Mouse (Mus musculus) forebrain, embryonic 12.5 days (tissue): ENCODE measurements around the gene Ltbp1. TPM values are rescaled to one million over a fixed set of nuclear protein-coding genes. Genes with fewer than 3 reads are reported as not detected.
A peak's percentile ranks its signal among the peaks of the same experiment; 100 is the strongest.

Experiments
- ATAC-seq: fragments of 200-750 bp; cut with Nextera tagmentation; 2 replicates; pipeline ENCODE4 v1.8.0; 2017; ENCODE audit warnings: moderate TSS enrichment; ENCODE audit not compliant: low FRiP score
- H3K27ac ChIP-seq: fragments of 300-500 bp; sonication (generic); 2 replicates; pipeline ENCODE4 v1.5.1; 2016; ENCODE audit warnings: mild to moderate bottlenecking
- H3K27me3 ChIP-seq: fragments of 300-500 bp; sonication (generic); 2 replicates; pipeline ENCODE4 v1.6.1; 2016; ENCODE audit warnings: mild to moderate bottlenecking
- H3K36me3 ChIP-seq: fragments of 300-500 bp; sonication (generic); replicated peaks from 2 replicates; pipeline ENCODE4 v1.6.1; 2016; ENCODE audit warnings: mild to moderate bottlenecking
- H3K4me1 ChIP-seq: fragments of 300-500 bp; sonication (generic); 2 replicates; pipeline ENCODE4 v1.6.1; 2016
- H3K4me2 ChIP-seq: fragments of 300-500 bp; sonication (generic); 2 replicates; pipeline ENCODE4 v1.6.1; 2016; ENCODE audit warnings: mild to moderate bottlenecking, moderate library complexity
- H3K4me3 ChIP-seq: fragments of 300-500 bp; sonication (generic); replicated peaks from 2 replicates; pipeline ENCODE4 v1.5.1; 2016; ENCODE audit warnings: mild to moderate bottlenecking
- H3K9ac ChIP-seq: fragments of 300-500 bp; sonication (generic); 2 replicates; pipeline ENCODE4 v1.6.1; 2016; ENCODE audit warnings: mild to moderate bottlenecking
- H3K9me3 ChIP-seq: fragments of 300-500 bp; sonication (generic); 2 replicates; pipeline ENCODE4 v1.6.1; 2016
- WGBS: fragments of 180-500 bp; shearing (Covaris S2); methylation state at CpG from one replicate; pipeline ENCODE4 v1.1.7; 2016; 5-methylcytosine and 5-hydroxymethylcytosine counted together
- polyA plus RNA-seq: library from polyadenylated mRNA; unstranded; fragments of >200 nt; fragmentation: Nextera tagmentation; extraction: Ambion mirVana; gene quantifications from 2 replicates; pipeline ENCODE4 v1.2.1, GENCODE M21; 2016

Ltbp1 gene
- polyA plus RNA-seq, 1 experiment from 2014 or later: 4.0 TPM

- peaks cover 5% of the 10 kb centered on the region; the same call in 1 of the 2 replicates for H3K4me1 ChIP-seq
- no peaks in the 10 kb centered on the region for H3K36me3 ChIP-seq
- WGBS: 85% methylated on average over 1 of the region's 1 CpGs
- no peaks in the 10 kb centered on the region for H3K9me3 ChIP-seq
- no peak overlapping the region for H3K4me3 ChIP-seq
- H3K4me2 ChIP-seq: no peak overlapping the region
- no peak overlapping the region for H3K27ac ChIP-seq
- H3K9ac ChIP-seq: no peak overlapping the region
- no peaks in the 10 kb centered on the region for H3K27me3 ChIP-seq
- ATAC-seq: no peak
Measured at GRCm38 (mm10) chr17:75304807-75305420, 299.5 kb downstream of the Ltbp1 start.

GRCm38 (mm10) chr17:75305714-75306113 is 300.3 kb downstream of the Ltbp1 start:
- no peaks in the 10 kb centered on the region for H3K9me3 ChIP-seq
- no peak overlapping the region for H3K4me2 ChIP-seq
- no peak overlapping the region for H3K9ac ChIP-seq
- no peaks in the 10 kb centered on the region for H3K36me3 ChIP-seq
- no peak overlapping the region for H3K27ac ChIP-seq
- H3K27me3 ChIP-seq: no peaks in the 10 kb centered on the region
- WGBS: 86% methylated on average over 1 of the region's 1 CpGs
- no peak for ATAC-seq
- H3K4me3 ChIP-seq: no peak overlapping the region
- peaks cover 5% of the 10 kb centered on the region; the same call in 1 of the 2 replicates for H3K4me1 ChIP-seq

GRCm38 (mm10) chr17:75307070-75308011 is 302.0 kb downstream of the Ltbp1 start:
- ATAC-seq: peak; percentile 64; the same call in 1 of the 2 replicates
- H3K9me3 ChIP-seq: no peaks in the 10 kb centered on the region
- peak overlapping the region; percentile 47 for H3K27ac ChIP-seq

GRCm38 (mm10) chr17:75317106-75317505 is 311.7 kb downstream of the Ltbp1 start:
- no peaks in the 10 kb centered on the region for H3K27me3 ChIP-seq
- 87% methylated on average over 4 of the region's 4 CpGs for WGBS
- H3K27ac ChIP-seq: no peak overlapping the region
- no peak overlapping the region for H3K9ac ChIP-seq
- no peak for ATAC-seq
- H3K36me3 ChIP-seq: no peaks in the 10 kb centered on the region
- H3K4me2 ChIP-seq: no peak overlapping the region
- H3K9me3 ChIP-seq: no peaks in the 10 kb centered on the region
- no peaks in the 10 kb centered on the region for H3K4me1 ChIP-seq
- no peak overlapping the region for H3K4me3 ChIP-seq

More at GRCm38 (mm10) chr17:75307070-75308011, 302.0 kb downstream of the Ltbp1 start:
- Histone ChIP-seq H3K4me1 (peaks cover 5% of the 10 kb centered on the region; the same call in 1 of the 2 replicates), H3K36me3 (no peaks in the 10 kb centered on the region), H3K4me3 (no peak overlapping the region), H3K9ac (no peak overlapping the region), H3K27me3 (no peaks in the 10 kb centered on the region), H3K4me2 (peak overlapping the region; percentile 13; the same call in 1 of the 2 replicates)
- 50% methylated on average over 18 of the region's 18 CpGs for WGBS

GRCm38 (mm10) chr17:75323229-75323628 is 317.9 kb downstream of the Ltbp1 start:
- ATAC-seq: no peak
- Histone ChIP-seq H3K4me2 (no peak overlapping the region), H3K9ac (no peak overlapping the region), H3K36me3 (no peaks in the 10 kb centered on the region), H3K9me3 (no peaks in the 10 kb centered on the region), H3K4me3 (no peak overlapping the region), H3K27ac (no peak overlapping the region), H3K4me1 (no peaks in the 10 kb centered on the region), H3K27me3 (no peaks in the 10 kb centered on the region)
- 89% methylated on average over 5 of the region's 5 CpGs for WGBS

GRCm38 (mm10) chr17:75323766-75324165 is 318.4 kb downstream of the Ltbp1 start:
- no peaks in the 10 kb centered on the region for H3K27me3 ChIP-seq
- H3K4me3 ChIP-seq: no peak overlapping the region
- H3K9me3 ChIP-seq: no peaks in the 10 kb centered on the region
- ATAC-seq: no peak
- no peak overlapping the region for H3K9ac ChIP-seq
- no peak overlapping the region for H3K27ac ChIP-seq
- no peak overlapping the region for H3K4me2 ChIP-seq
- no peaks in the 10 kb centered on the region for H3K36me3 ChIP-seq
- 94% methylated on average over 10 of the region's 10 CpGs for WGBS
- H3K4me1 ChIP-seq: no peaks in the 10 kb centered on the region

- no peak for ATAC-seq
Measured at GRCm38 (mm10) chr17:75328102-75328639, 322.8 kb downstream of the Ltbp1 start.

GRCm38 (mm10) chr17:75330366-75330765 is 325.0 kb downstream of the Ltbp1 start:
- no peak for ATAC-seq
- Histone ChIP-seq H3K4me2 (no peak overlapping the region), H3K36me3 (no peaks in the 10 kb centered on the region), H3K4me1 (no peaks in the 10 kb centered on the region), H3K4me3 (no peak overlapping the region), H3K9ac (no peak overlapping the region), H3K27me3 (no peaks in the 10 kb centered on the region), H3K27ac (no peak overlapping the region), H3K9me3 (no peaks in the 10 kb centered on the region)
- 83% methylated on average over 6 of the region's 6 CpGs for WGBS

More at GRCm38 (mm10) chr17:75328102-75328639, 322.8 kb downstream of the Ltbp1 start:
- Histone ChIP-seq H3K36me3 (no peaks in the 10 kb centered on the region), H3K4me1 (no peaks in the 10 kb centered on the region), H3K27ac (no peak overlapping the region), H3K4me3 (no peak overlapping the region), H3K9me3 (no peaks in the 10 kb centered on the region), H3K9ac (no peak overlapping the region), H3K4me2 (no peak overlapping the region), H3K27me3 (no peaks in the 10 kb centered on the region)
- 90% methylated on average over 10 of the region's 10 CpGs for WGBS

GRCm38 (mm10) chr17:75331421-75331951 is 326.1 kb downstream of the Ltbp1 start:
- ATAC-seq: no peak
- no peak overlapping the region for H3K4me2 ChIP-seq
- no peak overlapping the region for H3K9ac ChIP-seq
- H3K9me3 ChIP-seq: no peaks in the 10 kb centered on the region
- no peaks in the 10 kb centered on the region for H3K36me3 ChIP-seq
- H3K4me3 ChIP-seq: no peak overlapping the region
- WGBS: 89% methylated on average over 6 of the region's 6 CpGs
- H3K4me1 ChIP-seq: no peaks in the 10 kb centered on the region
- H3K27ac ChIP-seq: no peak overlapping the region
- no peaks in the 10 kb centered on the region for H3K27me3 ChIP-seq

GRCm38 (mm10) chr17:75332289-75332688 is 326.9 kb downstream of the Ltbp1 start:
- ATAC-seq: no peak
- whole genome bisulfite sequencing: 95% methylated on average over 6 of the region's 6 CpGs
- no peak overlapping the region for H3K4me3 ChIP-seq

GRCm38 (mm10) chr17:75333011-75333410 is 327.6 kb downstream of the Ltbp1 start:
- no peak for ATAC-seq
- Histone ChIP-seq H3K9me3 (no peaks in the 10 kb centered on the region), H3K4me3 (no peak overlapping the region), H3K36me3 (no peaks in the 10 kb centered on the region), H3K4me2 (no peak overlapping the region), H3K9ac (no peak overlapping the region), H3K4me1 (no peaks in the 10 kb centered on the region), H3K27me3 (no peaks in the 10 kb centered on the region), H3K27ac (no peak overlapping the region)
- WGBS: 91% methylated on average over 9 of the region's 9 CpGs

More at GRCm38 (mm10) chr17:75332289-75332688, 326.9 kb downstream of the Ltbp1 start:
- Histone ChIP-seq H3K9me3 (no peaks in the 10 kb centered on the region), H3K27me3 (no peaks in the 10 kb centered on the region), H3K27ac (no peak overlapping the region), H3K4me2 (no peak overlapping the region), H3K36me3 (no peaks in the 10 kb centered on the region), H3K4me1 (no peaks in the 10 kb centered on the region), H3K9ac (no peak overlapping the region)

GRCm38 (mm10) chr17:75333759-75334158 is 328.4 kb downstream of the Ltbp1 start:
- H3K36me3 ChIP-seq: no peaks in the 10 kb centered on the region
- H3K27ac ChIP-seq: no peak overlapping the region
- H3K4me2 ChIP-seq: no peak overlapping the region
- no peaks in the 10 kb centered on the region for H3K4me1 ChIP-seq
- H3K4me3 ChIP-seq: no peak overlapping the region
- H3K9me3 ChIP-seq: no peaks in the 10 kb centered on the region
- no peak overlapping the region for H3K9ac ChIP-seq
- H3K27me3 ChIP-seq: no peaks in the 10 kb centered on the region
- ATAC-seq: no peak
- WGBS: 90% methylated on average over 13 of the region's 13 CpGs
